Mouse (Mus musculus) lung, embryonic 16.5 days (tissue): ENCODE measurements around the gene Pheta1. TPM values are rescaled to one million over a fixed set of nuclear protein-coding genes. Genes with fewer than 3 reads are reported as not detected.
A peak's percentile ranks its signal among the peaks of the same experiment; 100 is the strongest.

ENCODE experiments used
- ATAC-seq: fragments of 200-750 bp; cut with Nextera tagmentation; 2 replicates; pipeline ENCODE4 v1.8.0; 2017; ENCODE audit warnings: low read depth, mild to moderate bottlenecking, moderate library complexity
- H3K27ac ChIP-seq: fragments of 300-500 bp; sonication (generic); 2 replicates; pipeline ENCODE4 v1.5.1; 2014; ENCODE audit warnings: mild to moderate bottlenecking, control low read depth, low read length
- H3K27me3 ChIP-seq: fragments of 300-500 bp; sonication (generic); 2 replicates; pipeline ENCODE4 v1.6.1; 2014; ENCODE audit warnings: low read depth, low read length, mixed read lengths; ENCODE audit not compliant: control insufficient read depth, insufficient read depth
- H3K36me3 ChIP-seq: fragments of 300-500 bp; sonication (generic); 2 replicates; pipeline ENCODE4 v1.6.1; 2014; ENCODE audit warnings: low read length; ENCODE audit not compliant: control insufficient read depth, insufficient read depth
- H3K4me1 ChIP-seq: fragments of 300-500 bp; sonication (generic); replicated peaks from 2 replicates; pipeline ENCODE4 v1.6.1; 2014; ENCODE audit warnings: low read length, mixed read lengths; ENCODE audit not compliant: control insufficient read depth, insufficient read depth
- H3K4me2 ChIP-seq: fragments of 300-500 bp; sonication (generic); 2 replicates; pipeline ENCODE4 v1.6.1; 2014; ENCODE audit warnings: low read depth, low read length, control low read depth
- H3K4me3 ChIP-seq: fragments of 300-500 bp; sonication (generic); 2 replicates; pipeline ENCODE4 v1.5.1; 2014; ENCODE audit warnings: mild to moderate bottlenecking, low read length, control low read depth
- H3K9ac ChIP-seq: fragments of 300-500 bp; sonication (generic); 2 replicates; pipeline ENCODE4 v1.6.1; 2014; ENCODE audit warnings: low read length, control low read depth
- H3K9me3 ChIP-seq: fragments of 300-500 bp; sonication (generic); 2 replicates; pipeline ENCODE4 v1.6.1; 2016; ENCODE audit warnings: low read length; ENCODE audit not compliant: control insufficient read depth
- WGBS: fragments of 180-500 bp; shearing (Covaris S2); extraction: QIAGEN DNeasy Blood & Tissue Kit; methylation state at CpG from one replicate; pipeline ENCODE4 v1.1.7; 2014; 5-methylcytosine and 5-hydroxymethylcytosine counted together
- microRNA-seq: library from miRNA; unstranded; fragments of <30 nt; microRNA quantifications from one replicate; pipeline ENCODE4, GENCODE M21; 2016
- polyA plus RNA-seq: library from polyadenylated mRNA; unstranded; fragments of >200 nt; fragmentation: Nextera tagmentation; extraction: Ambion mirVana; gene quantifications from 2 replicates; pipeline ENCODE4 v1.2.1, GENCODE M21; 2015

The Pheta1 gene
- polyA plus RNA-seq, 1 experiment from 2014 or later = 23.2 TPM

GRCm38 (mm10) chr5:121890925-121891324 is 42.1 kb downstream of the Pheta1 start:
- ATAC-seq = no peak
- H3K4me2 ChIP-seq = no peak overlapping the region
- no peak overlapping the region for H3K27ac ChIP-seq
- no peaks in the 10 kb centered on the region; the same call in 1 of the 2 replicates for H3K27me3 ChIP-seq
- H3K4me1 ChIP-seq = 0 out of 2 replicates have a peak, but pooled peaks cover 3% of the 10 kb centered on the region
- no peak overlapping the region for H3K4me3 ChIP-seq
- H3K9me3 ChIP-seq = peaks cover 6% of the 10 kb centered on the region
- 82% methylated on average over 7 of the region's 7 CpGs for WGBS
- H3K9ac ChIP-seq = no peak overlapping the region
- no peaks in the 10 kb centered on the region for H3K36me3 ChIP-seq

GRCm38 (mm10) chr5:121892281-121892680 is 43.5 kb downstream of the Pheta1 start:
- no peaks in the 10 kb centered on the region; the same call in 1 of the 2 replicates for H3K27me3 ChIP-seq
- H3K9ac ChIP-seq = no peak overlapping the region
- H3K27ac ChIP-seq = no peak overlapping the region
- no peaks in the 10 kb centered on the region for H3K36me3 ChIP-seq
- H3K4me3 ChIP-seq = no peak overlapping the region
- no peak overlapping the region for H3K4me2 ChIP-seq
- WGBS = 79% methylated on average over 14 of the region's 14 CpGs
- peaks cover 6% of the 10 kb centered on the region for H3K9me3 ChIP-seq
- 0 out of 2 replicates have a peak, but pooled peaks cover 3% of the 10 kb centered on the region for H3K4me1 ChIP-seq
- ATAC-seq = no peak

GRCm38 (mm10) chr5:121893581-121893980 is 44.8 kb downstream of the Pheta1 start:
- Histone ChIP-seq H3K27ac (no peak overlapping the region), H3K4me1 (0 out of 2 replicates have a peak, but pooled peaks cover 3% of the 10 kb centered on the region), H3K9ac (no peak overlapping the region), H3K9me3 (peaks cover 3% of the 10 kb centered on the region; the same call in 1 of the 2 replicates), H3K4me2 (no peak overlapping the region), H3K4me3 (no peak overlapping the region), H3K27me3 (no peaks in the 10 kb centered on the region; the same call in 1 of the 2 replicates), H3K36me3 (no peaks in the 10 kb centered on the region)
- ATAC-seq = no peak
- 26% methylated on average over 3 of the region's 3 CpGs for WGBS

GRCm38 (mm10) chr5:121894647-121895046 is 45.9 kb downstream of the Pheta1 start:
- ATAC-seq = no peak
- Histone ChIP-seq H3K4me1 (0 out of 2 replicates have a peak, but pooled peaks cover 3% of the 10 kb centered on the region), H3K27ac (no peak overlapping the region), H3K27me3 (no peaks in the 10 kb centered on the region; the same call in 1 of the 2 replicates), H3K4me3 (no peak overlapping the region), H3K9ac (no peak overlapping the region), H3K9me3 (peaks cover 3% of the 10 kb centered on the region; the same call in 1 of the 2 replicates), H3K4me2 (no peak overlapping the region), H3K36me3 (no peaks in the 10 kb centered on the region)
- WGBS = 65% methylated on average over 10 of the region's 10 CpGs

- no peak overlapping the region for H3K27ac ChIP-seq
- H3K36me3 ChIP-seq = no peaks in the 10 kb centered on the region
- H3K9me3 ChIP-seq = peaks cover 3% of the 10 kb centered on the region; the same call in 1 of the 2 replicates
- 0 out of 2 replicates have a peak, but pooled peaks cover 3% of the 10 kb centered on the region for H3K4me1 ChIP-seq
- no peaks in the 10 kb centered on the region; the same call in 1 of the 2 replicates for H3K27me3 ChIP-seq
- ATAC-seq = no peak
- no peak overlapping the region for H3K9ac ChIP-seq
- 46% methylated on average over 24 of the region's 24 CpGs for WGBS
- H3K4me2 ChIP-seq = peak overlapping the region; percentile 35; the same call in 1 of the 2 replicates
- no peak overlapping the region for H3K4me3 ChIP-seq
Measured at GRCm38 (mm10) chr5:121895117-121895756, 46.5 kb downstream of the Pheta1 start.

- no peak for ATAC-seq
- H3K4me3 ChIP-seq = no peak overlapping the region
- WGBS = 60% methylated on average over 23 of the region's 23 CpGs
Measured at GRCm38 (mm10) chr5:121902809-121903745, 54.3 kb downstream of the Pheta1 start.

More at GRCm38 (mm10) chr5:121902809-121903745, 54.3 kb downstream of the Pheta1 start:
- no peaks in the 10 kb centered on the region for H3K36me3 ChIP-seq
- H3K4me2 ChIP-seq = no peak overlapping the region
- H3K9ac ChIP-seq = no peak overlapping the region
- H3K27ac ChIP-seq = no peak overlapping the region
- H3K27me3 ChIP-seq = no peaks in the 10 kb centered on the region
- no peaks in the 10 kb centered on the region for H3K4me1 ChIP-seq
- H3K9me3 ChIP-seq = no peaks in the 10 kb centered on the region

Small RNA genes lying within 50 kb of the gene (microRNA-seq; reads per million reads assigned to microRNA genes)
- not detected for gene Mir7031

Other genes starting within 250 kb of the Pheta1 start
- gene Acad12, start 230.0 kb upstream of the Pheta1 start, polyA plus RNA-seq = 2.7 and 3.4 TPM in 2 replicates
- 3.1 and 3.6 TPM in 2 replicates for gene Acad10, start 188.5 kb upstream of the Pheta1 start, polyA plus RNA-seq
- 32.4 and 36.5 TPM in 2 replicates for gene Brap, start 188.4 kb upstream of the Pheta1 start, polyA plus RNA-seq
- gene Atxn2, start 137.6 kb upstream of the Pheta1 start, polyA plus RNA-seq = 30.0 and 31.8 TPM in 2 replicates
- 15.9 and 16.9 TPM in 2 replicates for gene Sh2b3, start 11.3 kb upstream of the Pheta1 start, polyA plus RNA-seq
- gene Cux2, start 201.1 kb downstream of the Pheta1 start, polyA plus RNA-seq = 1.5 and 2.3 TPM in 2 replicates